Mouse (Mus musculus) lung, adult 18-20 months (tissue): ENCODE results near the gene Socs7.
"Not testable (repeated sequence)": the region's sequence is repeated elsewhere in the genome, so short reads cannot be mapped to it uniquely, and the experiment has no call there.

Experiments
- DNase-seq, 2 experiments: peaks; one replicate each; pipeline ENCODE4 v3.0.0; 2022; ENCODE audit warnings: mixed read lengths in 2 of 2

The Socs7 gene

DNA sequence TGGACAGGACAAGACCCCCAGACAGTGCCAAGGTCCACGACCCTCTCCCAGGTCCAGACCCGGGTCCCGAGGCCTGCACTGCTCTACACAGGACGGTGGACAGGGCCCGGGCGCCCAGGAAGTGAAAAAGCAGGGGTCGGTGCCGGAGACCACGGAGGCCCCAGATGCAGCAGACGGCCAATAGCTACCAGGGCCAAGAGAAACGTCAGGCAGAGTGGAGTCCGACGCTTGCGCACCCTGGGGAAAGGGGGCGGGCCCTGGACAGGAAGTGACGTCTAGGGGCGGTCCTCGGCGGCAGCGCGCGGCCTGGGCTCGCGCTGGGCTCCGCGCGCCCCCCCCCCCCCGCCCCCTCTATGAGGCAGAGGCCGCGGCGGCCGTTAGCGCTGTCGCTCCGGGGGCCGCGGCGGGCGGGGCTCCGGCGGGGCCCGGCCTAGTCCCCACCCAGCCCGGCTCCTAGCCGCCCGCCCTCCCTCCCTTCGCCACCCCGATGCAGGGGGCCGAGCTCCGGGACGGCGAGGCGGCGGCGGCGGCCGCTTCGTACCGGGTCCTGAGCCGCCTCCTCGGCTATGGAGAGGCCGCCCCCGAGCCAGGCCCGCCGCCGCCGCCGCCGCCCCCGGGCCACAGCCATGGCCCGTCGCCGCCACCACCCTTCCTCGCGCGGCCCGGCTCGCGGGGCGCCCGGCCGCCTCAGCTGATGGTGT is at the start of gene Socs7:
Gene Socs7, plus strand, starts transcription at position 604 of the 701 bp plus-strand sequence.
- peak; percentile 93 to 95 for DNase-seq

- not testable (repeated sequence) for DNase-seq
Observed at GRCm38 (mm10) chr11:97312871-97313270, 49.5 kb upstream of the Socs7 start.

DNA sequence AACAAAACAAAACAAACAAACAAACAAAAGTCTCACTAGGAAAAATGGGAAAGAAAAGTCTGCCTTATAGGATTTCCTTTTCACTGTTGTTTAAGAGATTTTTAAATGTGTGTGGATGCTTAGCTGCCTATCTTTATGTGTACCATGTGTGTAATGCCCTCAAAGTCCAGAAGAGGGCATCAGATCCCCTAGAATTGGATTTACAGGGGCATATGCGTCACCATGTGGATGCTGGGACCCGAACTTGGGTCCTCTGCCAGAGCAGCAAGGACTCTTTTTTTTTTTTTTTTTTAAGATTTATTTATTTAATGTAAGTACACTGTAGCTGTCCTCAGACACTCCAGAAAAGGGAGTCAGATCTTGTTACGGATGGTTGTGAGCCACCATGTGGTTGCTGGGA is 48.2 kb upstream of the Socs7 start:
- no peak for DNase-seq

DNA sequence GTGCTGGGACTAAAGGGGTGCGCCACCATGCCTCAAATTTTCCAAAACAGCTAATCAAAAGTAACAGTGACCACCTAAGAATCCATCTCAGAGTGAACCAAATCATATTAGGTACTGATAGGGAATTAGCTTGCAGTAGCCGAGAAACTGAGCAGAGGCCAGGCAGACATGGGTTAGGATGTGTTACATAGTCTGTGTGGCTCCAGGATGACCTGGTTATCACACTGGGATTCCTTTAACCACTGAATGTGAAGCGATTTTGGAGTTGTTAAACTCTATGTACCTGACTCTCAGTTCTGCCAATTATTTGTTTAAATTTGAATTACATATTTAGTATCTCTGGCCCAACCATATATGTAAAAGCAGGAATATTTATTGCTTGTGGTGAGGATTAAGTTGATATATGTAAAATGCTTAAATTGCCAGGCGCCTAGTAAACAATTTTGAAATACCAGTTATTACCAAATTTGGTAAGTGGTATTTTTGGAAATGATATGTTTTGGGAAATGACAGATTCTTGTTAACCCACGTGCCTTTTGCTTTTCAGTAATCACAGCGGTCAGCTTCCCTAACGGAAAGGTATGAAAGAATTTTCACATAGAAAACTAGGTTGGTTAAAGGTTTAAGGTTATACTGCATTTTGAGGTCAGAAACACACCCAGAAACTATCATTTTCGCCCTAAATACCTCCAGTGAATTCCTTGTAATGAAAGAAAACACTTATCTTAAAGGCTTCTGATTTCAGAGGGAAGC is 47.4 kb upstream of the Socs7 start:
- no peak for DNase-seq

GRCm38 (mm10) chr11:97315504-97316503 is 46.5 kb upstream of the Socs7 start, which contains the start of gene Mrpl45:
Gene Mrpl45, plus strand, starts transcription at chr11:97315716.
- DNase-seq = peak; percentile 98

- no peak for DNase-seq
Observed at GRCm38 (mm10) chr11:97321197-97321596, 41.2 kb upstream of the Socs7 start.

DNA sequence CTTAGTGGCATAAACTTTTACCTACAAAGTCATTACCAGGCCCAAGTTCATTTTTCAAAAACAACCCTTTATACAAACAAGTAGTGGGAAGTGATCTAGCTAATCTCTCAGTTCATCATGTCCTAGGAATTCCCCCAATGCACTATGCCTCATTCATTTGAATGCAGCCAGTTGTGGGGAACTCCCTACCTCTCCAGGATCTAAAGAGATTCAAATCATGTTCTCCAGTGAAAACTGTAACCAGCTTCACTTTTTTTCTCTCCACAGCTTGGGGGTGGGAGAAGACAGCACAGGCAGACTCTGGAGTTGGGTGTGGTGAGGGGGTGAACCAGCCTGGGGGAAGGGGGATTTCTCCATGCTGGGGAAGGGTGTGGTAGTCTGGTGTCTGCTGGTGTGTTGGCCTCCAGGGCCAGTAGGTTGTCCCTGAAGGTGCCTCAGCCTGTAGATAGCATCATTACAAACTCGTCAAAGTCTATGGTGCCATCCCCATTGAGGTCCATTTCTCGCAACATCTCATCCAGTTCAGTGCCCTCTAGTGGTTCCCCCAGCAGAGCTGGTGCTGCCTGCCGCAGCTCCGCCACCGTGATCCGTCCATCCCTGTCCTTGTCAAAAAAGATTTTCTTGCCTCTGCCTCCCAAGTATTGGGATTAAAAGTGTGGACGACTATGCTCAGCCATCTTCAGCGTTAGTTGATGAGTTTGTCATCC is 40.3 kb upstream of the Socs7 start:
- not testable (repeated sequence) for DNase-seq

DNA sequence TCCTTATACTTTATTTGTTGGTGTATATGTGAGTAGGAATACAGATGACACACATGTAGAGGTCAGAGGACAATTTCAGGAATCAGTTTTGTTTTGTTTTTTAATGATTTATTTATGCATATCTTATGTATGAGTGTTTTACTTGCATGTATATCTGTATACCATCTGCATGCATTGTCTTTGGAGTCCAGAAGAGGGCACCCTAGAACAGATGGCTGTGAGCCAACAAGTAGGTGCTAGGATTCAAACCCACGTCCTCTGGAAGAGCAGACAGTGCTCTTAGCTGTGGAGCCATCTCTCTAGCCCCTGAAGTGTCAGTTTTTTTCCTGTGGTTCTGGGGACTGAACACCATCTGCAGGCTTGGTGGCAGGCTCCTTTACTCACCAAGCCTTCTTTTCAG is 37.1 kb upstream of the Socs7 start:
- DNase-seq = no peak

- peak; percentile 38 to 58 for DNase-seq
Observed at GRCm38 (mm10) chr11:97328148-97328547, 34.2 kb upstream of the Socs7 start.

DNA sequence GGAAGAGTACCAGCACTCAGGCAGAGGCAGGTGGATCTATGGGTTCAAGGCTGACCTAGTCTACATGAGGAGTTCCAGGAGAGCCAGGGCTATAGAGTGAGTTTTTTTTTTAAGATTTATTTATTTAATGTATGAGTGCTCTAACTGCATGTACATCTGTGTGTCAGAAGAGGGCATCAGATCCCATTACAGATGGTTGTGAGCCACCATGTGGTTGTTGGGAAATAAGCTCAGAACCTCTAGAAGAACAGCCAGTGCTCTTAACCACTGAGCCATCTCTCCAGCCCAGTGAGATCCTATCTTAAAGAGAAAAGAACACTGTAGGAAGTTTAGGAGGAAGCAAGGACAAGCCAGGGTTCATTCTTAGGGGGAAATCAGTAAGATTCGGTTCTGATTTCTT is 32.0 kb upstream of the Socs7 start:
- no peak for DNase-seq

DNA sequence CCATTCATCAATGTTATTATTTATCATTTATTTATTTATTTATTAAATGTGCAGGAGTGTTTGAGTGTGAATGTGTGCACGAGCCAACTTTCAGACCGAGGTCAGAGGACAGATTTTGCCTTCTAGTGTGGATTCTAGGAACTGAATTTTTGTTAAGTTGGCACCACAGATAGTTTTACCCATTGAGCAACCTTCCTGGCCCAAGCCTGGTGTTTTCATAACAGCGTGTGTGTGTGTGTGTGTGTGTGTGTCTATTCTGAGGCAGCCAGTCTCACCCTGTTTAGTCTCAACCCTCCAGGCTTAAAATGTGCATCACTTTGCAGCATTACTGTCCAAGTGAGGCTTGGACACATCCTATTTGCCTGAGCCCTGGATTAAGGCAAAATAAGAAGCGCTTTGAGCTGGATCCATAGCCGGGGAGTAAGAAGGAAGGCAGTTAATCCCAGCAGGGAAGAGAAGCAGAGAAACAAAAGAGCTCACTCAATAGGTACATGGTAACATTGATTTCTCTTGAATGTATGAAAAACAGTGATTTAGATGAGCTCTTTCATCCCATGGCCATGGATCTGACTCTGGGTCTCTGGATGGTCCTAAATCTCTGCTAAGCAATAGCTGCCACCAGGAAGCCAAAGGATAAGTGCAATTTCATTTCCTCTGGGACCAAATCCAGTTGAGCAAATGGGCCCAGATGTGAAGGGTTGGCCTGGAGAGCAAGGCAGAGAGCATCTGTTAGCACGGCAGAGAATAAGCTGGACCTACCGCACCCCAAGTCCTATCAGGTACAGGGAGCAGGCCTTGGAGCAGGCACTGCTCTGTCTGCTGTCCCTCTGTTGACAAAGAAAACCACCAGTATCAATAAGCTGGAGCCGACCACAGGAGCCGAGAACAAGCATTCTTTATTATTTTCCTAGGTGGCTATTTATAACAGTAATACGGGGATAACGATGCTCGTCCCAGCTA is 30.8 kb upstream of the Socs7 start:
- no peak for DNase-seq

DNA sequence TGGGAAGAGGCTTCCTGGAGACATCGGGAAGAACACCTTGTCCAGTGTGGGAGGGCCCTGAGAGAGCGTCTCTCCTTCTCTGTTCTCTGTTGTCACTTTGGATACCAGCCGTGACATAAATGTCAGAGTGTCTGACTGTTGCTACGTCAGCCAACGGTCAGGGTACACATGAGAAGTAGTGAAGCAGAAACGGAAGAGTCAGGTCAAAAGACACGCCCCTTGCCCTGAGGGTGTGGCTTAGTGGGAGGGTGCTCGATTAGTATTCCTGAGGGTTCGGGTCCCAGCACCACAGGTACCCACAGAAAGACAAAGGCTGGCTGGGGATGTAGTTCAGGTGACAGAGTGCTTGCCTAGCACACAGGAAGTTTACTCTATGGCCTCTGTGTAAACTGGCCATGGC is 29.3 kb upstream of the Socs7 start:
- peak in 1 of 2 experiments; percentile 21 for DNase-seq

DNA sequence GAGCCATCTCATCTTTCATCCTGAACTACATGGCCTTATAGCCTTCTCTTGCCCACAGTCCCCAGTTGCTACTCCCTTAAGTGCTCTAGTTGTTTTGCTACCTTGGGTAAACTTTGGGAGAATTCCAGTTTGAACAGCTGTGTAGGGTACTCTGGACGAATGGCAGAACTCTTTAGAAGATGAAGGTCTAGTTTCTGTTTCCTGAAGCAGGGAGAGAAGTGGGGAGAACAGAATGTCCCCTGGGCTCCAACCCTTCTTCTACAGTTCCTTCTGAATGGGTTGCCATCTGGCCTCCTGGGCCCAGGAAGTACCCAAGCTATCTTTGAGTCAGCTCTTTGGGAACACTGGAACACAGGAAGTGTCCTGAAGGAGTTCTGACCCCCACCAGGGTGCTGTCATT is 28.5 kb upstream of the Socs7 start:
- DNase-seq = no peak

GRCm38 (mm10) chr11:97334400-97334799 is 28.0 kb upstream of the Socs7 start:
- no peak for DNase-seq

DNA sequence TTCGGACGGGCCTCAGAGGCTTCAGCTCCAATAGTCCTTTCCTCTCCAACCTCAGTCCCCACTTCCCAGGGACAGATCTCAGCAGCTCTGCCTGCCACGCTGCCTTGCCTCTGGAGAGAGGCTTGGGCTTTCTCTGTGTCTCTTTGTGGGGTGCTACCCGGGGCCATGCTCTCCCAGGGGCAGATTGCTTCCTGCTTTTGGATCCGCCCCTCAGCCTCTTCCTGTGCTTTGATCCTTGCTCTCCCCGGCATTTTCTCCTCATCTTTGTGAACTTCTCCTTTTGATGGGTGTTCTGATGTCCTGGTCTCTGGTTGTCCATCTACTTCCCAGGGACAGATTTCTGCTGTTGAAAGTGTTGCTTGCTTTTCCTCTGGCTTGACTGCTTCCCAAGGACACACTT is 26.1 kb upstream of the Socs7 start:
- DNase-seq = no peak

- no peak for DNase-seq
Observed at GRCm38 (mm10) chr11:97336751-97337345, 25.5 kb upstream of the Socs7 start.

- DNase-seq = no peak
Observed at GRCm38 (mm10) chr11:97337363-97337762, 25.0 kb upstream of the Socs7 start.

DNA sequence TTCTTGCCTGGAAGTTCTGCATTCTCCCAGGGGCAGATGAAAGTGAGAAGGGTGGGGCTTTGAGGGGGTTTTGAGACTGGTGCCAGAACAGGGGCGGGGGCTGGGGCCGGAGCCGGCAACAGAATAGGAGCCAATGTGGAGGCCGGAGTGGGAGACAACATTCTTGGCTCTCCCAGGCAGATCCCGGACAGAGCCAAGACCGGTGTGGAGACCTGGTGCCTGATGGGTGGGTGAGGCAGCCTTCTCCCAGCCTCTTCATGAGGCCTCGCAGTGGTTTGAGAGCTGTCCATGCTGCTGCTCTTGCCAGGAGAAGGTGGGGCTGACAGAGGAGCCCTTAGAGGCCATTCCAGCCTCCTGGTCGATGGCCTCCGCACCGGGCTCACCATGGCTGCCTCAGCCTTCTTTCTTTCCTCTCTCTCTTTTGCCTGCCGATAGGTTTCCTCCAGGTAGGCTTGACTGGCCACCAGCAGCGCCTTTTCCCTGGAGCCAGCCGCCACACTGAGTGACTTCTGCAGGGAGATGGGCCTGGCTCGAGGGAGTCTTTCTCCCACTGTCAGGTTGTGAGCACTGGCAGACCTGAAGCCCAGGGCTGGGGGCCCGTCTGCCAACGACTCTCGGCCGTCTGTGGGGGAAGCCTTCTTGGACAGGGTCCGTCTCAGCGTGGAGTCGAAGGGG is 23.9 kb upstream of the Socs7 start:
- DNase-seq = peak; percentile 55 to 59

- peak; percentile 73 to 82 for DNase-seq
Observed at GRCm38 (mm10) chr11:97338977-97339315, 23.4 kb upstream of the Socs7 start.

DNA sequence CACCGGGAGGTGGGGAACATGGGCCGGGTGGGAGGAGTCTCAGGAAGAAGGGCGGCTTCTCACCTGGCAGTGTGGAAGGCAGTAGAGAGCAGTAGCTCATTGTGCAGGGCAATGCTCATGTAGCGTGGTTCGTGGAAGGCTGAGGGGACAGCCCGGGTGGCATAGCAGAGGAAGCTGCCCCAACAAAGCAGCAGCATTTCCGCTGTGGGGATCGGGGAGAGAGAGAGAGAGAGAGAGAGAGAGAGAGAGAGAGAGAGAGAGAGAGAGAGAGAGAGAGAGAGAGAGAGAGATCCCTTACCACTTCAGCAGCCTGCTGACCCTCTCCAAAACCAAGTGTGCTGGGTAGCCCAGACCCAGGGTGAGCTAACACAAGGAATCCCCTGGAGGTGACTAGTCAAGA is 19.2 kb upstream of the Socs7 start:
- DNase-seq = no peak
